In genomic region chr16:56036501-56036900, GRCm38 (mm10) we compare ENCODE assay signal across 7 mouse cellular contexts. TPM values are rescaled to one million over a fixed set of nuclear protein-coding genes. Genes with fewer than 3 reads are reported as not detected.
DNase-seq lines count a peak whose midpoint lies in the region; ATAC-seq and TF ChIP-seq lines count a peak whose summit lies in the region.

No protein-coding gene starts in this region.

- no peaks in the 10 kb centered on the region for H3K4me1 ChIP-seq in testis, adult 2 months (ENCODE audit: control insufficient read depth, insufficient read depth, low read length)
- peaks cover 3% of the 10 kb centered on the region; the same call in 1 of the 2 replicates for H3K4me1 ChIP-seq in embryonic fibroblast, embryonic 13.5 days (ENCODE audit: control insufficient read depth, insufficient read depth, low read length)
- peaks cover 12% of the 10 kb centered on the region for H3K4me1 ChIP-seq in limb, embryonic 14.5 days (ENCODE audit: control insufficient read depth, insufficient read depth, low read length)

- no peaks in the 10 kb centered on the region for H3K9me3 ChIP-seq in limb, embryonic 14.5 days (ENCODE audit: control insufficient read depth, low read length)

- TF ChIP-seq POLR2A in testis, adult 2 months (IDR thresholded peaks at IDR 0.05; ENCODE audit: control insufficient read depth, low read depth, low read length) = no peak
- no peak for TF ChIP-seq POLR2A in embryonic fibroblast, embryonic 13.5 days (IDR thresholded peaks at IDR 0.05; ENCODE audit: low read depth, low read length)
- TF ChIP-seq POLR2A in limb, embryonic 14.5 days (IDR thresholded peaks at IDR 0.05; ENCODE audit: borderline replicate concordance, extremely low read depth, insufficient read depth, insufficient read length) = no peak

- no peak overlapping the region for H3K27ac ChIP-seq in testis, adult 2 months (ENCODE audit: control insufficient read depth, insufficient read depth, low read depth, low read length)
- H3K27ac ChIP-seq in embryonic fibroblast, embryonic 13.5 days (ENCODE audit: insufficient read depth, low read length) = no peak overlapping the region
- no peak overlapping the region for H3K27ac ChIP-seq in limb, embryonic 14.5 days (replicated peaks; ENCODE audit: low read depth, low read length)

- H3K36me3 ChIP-seq in testis, adult 2 months (ENCODE audit: control insufficient read depth, insufficient read depth, low read length) = no peaks in the 10 kb centered on the region; the same call in 1 of the 2 replicates
- peaks cover 35% of the 10 kb centered on the region for H3K36me3 ChIP-seq in limb, embryonic 14.5 days (ENCODE audit: control insufficient read depth, insufficient read depth, low read length)

- H3K27me3 ChIP-seq in testis, adult 2 months (ENCODE audit: control insufficient read depth, insufficient read depth, low read length) = no peaks in the 10 kb centered on the region
- H3K27me3 ChIP-seq in limb, embryonic 14.5 days (ENCODE audit: control insufficient read depth, insufficient read depth, low read length) = no peaks in the 10 kb centered on the region

- DNase-seq in testis, postnatal 10 days (ENCODE audit: low spot score) = no peak
- no peak for DNase-seq in limb, embryonic 14.5 days (ENCODE audit: low spot score)
- DNase-seq in adrenal gland, postnatal 4 days (ENCODE audit: low spot score in 2 of 2) = no peak
- no peak for DNase-seq in spleen, postnatal 14 days (ENCODE audit: low spot score in 2 of 2)
- DNase-seq in right cerebral cortex, adult 18-20 months = no peak

- peak overlapping the region; percentile 83 for H3K9ac ChIP-seq in limb, embryonic 14.5 days (ENCODE audit: low read depth, low read length, severe bottlenecking)

- no peak for ATAC-seq in limb, embryonic 14.5 days (ENCODE audit: low FRiP score, low read depth)

- 59% methylated on average over 6 of the region's 6 CpGs for WGBS in limb, embryonic 14.5 days

- H3K4me2 ChIP-seq in limb, embryonic 14.5 days (replicated peaks; ENCODE audit: low read depth, low read length, severe bottlenecking) = peak overlapping the region; percentile 58

- no peak for TF ChIP-seq CTCF in testis, adult 2 months (IDR thresholded peaks at IDR 0.05; ENCODE audit: control insufficient read depth, insufficient read depth, insufficient replicate concordance, low read depth, low read length)
- TF ChIP-seq CTCF in embryonic fibroblast, embryonic 13.5 days (IDR thresholded peaks at IDR 0.05; ENCODE audit: borderline replicate concordance, insufficient read depth, low read length) = no peak

- H3K4me3 ChIP-seq in testis, adult 2 months (ENCODE audit: control insufficient read depth, low read depth, low read length) = peak overlapping the region; percentile 45; the same call in 1 of the 2 replicates
- peak overlapping the region; percentile 92 for H3K4me3 ChIP-seq in embryonic fibroblast, embryonic 13.5 days (ENCODE audit: insufficient read depth, low read length)
- peak overlapping the region; percentile 92 for H3K4me3 ChIP-seq in limb, embryonic 14.5 days (replicated peaks; ENCODE audit: low read length)

RNA-seq across cellular contexts. Expression of gene Trmt10c, which starts 1.1 kb away (rescaled TPM):
- polyA plus RNA-seq in testis, adult 2 months (2012; rRNA removed) = 1.3 and 1.9 TPM in 2 replicates
- 13.6 and 15.1 TPM in 2 replicates for polyA plus RNA-seq in embryonic fibroblast, embryonic 13.5 days (2011; ENCODE audit: insufficient read length, low read depth, missing spikeins)
- polyA plus RNA-seq in limb, embryonic 14.5 days (2012; rRNA removed) = 7.8 and 11.3 TPM in 2 replicates
- polyA plus RNA-seq in limb, embryonic 14.5 days (2014; fragmentation: Nextera tagmentation; extraction: Ambion mirVana) = 25.7 and 26.9 TPM in 2 replicates
- 10 to 100 TPM; 17.4 to 17.8 TPM for total RNA-seq in adrenal gland, postnatal 4 days (2021)

RNA-seq across cellular contexts. Expression of gene Pcnp, which starts 7.0 kb away (rescaled TPM):
- 14.9 and 17.3 TPM in 2 replicates for polyA plus RNA-seq in testis, adult 2 months (2012; rRNA removed)
- 179 and 181 TPM in 2 replicates for polyA plus RNA-seq in embryonic fibroblast, embryonic 13.5 days (2011; ENCODE audit: insufficient read length, low read depth, missing spikeins)
- polyA plus RNA-seq in limb, embryonic 14.5 days (2012; rRNA removed) = 76.8 and 99.6 TPM in 2 replicates
- polyA plus RNA-seq in limb, embryonic 14.5 days (2014; fragmentation: Nextera tagmentation; extraction: Ambion mirVana) = 230 and 242 TPM in 2 replicates
- 100 to 1,000 TPM; 104 to 109 TPM for total RNA-seq in adrenal gland, postnatal 4 days (2021)

RNA-seq across cellular contexts. Expression of gene Senp7, which starts 11.6 kb away (rescaled TPM):
- polyA plus RNA-seq in testis, adult 2 months (2012; rRNA removed) = 2.4 and 2.7 TPM in 2 replicates
- polyA plus RNA-seq in embryonic fibroblast, embryonic 13.5 days (2011; ENCODE audit: insufficient read length, low read depth, missing spikeins) = 22.7 and 33.2 TPM in 2 replicates
- polyA plus RNA-seq in limb, embryonic 14.5 days (2012; rRNA removed) = 25.3 and 27.6 TPM in 2 replicates
- 34.5 and 37.3 TPM in 2 replicates for polyA plus RNA-seq in limb, embryonic 14.5 days (2014; fragmentation: Nextera tagmentation; extraction: Ambion mirVana)
- total RNA-seq in adrenal gland, postnatal 4 days (2021) = 10 to 100 TPM; 32.6 to 33.9 TPM
